Mouse (Mus musculus) midbrain, embryonic 10.5 days (tissue): ENCODE measurements at regions not wholly inside any gene's neighbourhood (a gene's known extent, or its start where the extent isn't known, plus 50 kb on each side); places are given as distances from the start of the nearest gene placed in this dataset.

Experiments
- DNase-seq: peaks from one replicate; pipeline ENCODE4 v3.0.0-alpha.2; 2017; ENCODE audit warnings: low spot score
- H3K27ac ChIP-seq: fragments of 300-500 bp; sonication (generic); replicated peaks from 2 replicates; pipeline ENCODE4 v1.5.1; 2016; ENCODE audit warnings: mild to moderate bottlenecking
- H3K27me3 ChIP-seq: fragments of 300-500 bp; sonication (generic); 2 replicates; pipeline ENCODE4 v1.6.1; 2016; ENCODE audit warnings: low read depth, mild to moderate bottlenecking; ENCODE audit not compliant: poor library complexity, severe bottlenecking
- H3K36me3 ChIP-seq: fragments of 300-500 bp; sonication (generic); 2 replicates; pipeline ENCODE4 v1.6.1; 2016; ENCODE audit warnings: mild to moderate bottlenecking, moderate library complexity
- H3K4me1 ChIP-seq: fragments of 300-500 bp; sonication (generic); 2 replicates; pipeline ENCODE4 v1.6.1; 2016
- H3K4me3 ChIP-seq: fragments of 300-500 bp; sonication (generic); 2 replicates; pipeline ENCODE4 v1.5.1; 2016; ENCODE audit warnings: mild to moderate bottlenecking, moderate library complexity
- H3K9me3 ChIP-seq: fragments of 300-500 bp; sonication (generic); replicated peaks from 2 replicates; pipeline ENCODE4 v1.6.1; 2016; ENCODE audit warnings: mild to moderate bottlenecking
- WGBS: fragments of 180-500 bp; shearing (Covaris S2); methylation state at CpG from one replicate; pipeline ENCODE4 v1.1.7; 2016; 5-methylcytosine and 5-hydroxymethylcytosine counted together

DNA sequence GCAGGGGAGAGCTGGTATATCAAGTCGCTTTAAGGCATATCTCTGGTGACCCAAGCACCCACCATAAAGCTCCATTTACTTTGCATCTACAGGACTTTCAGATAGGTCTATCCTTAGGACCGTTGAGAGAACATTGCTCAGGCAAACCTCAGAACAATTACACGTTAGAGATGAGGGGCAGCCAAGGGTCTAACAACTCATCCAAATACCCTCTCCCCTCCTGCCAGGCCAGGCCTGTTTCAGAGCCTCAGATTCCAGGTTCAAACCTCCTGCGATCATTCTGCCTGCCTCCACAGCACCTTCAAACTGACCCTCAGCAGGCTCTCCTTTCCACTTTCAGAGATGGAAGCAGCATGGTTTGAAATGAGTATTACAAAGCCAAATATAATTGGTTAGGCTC lies 331.0 kb upstream of the Zfp637 start:
- no peak overlapping the region for H3K4me3 ChIP-seq
- no peak for DNase-seq
- H3K9me3 ChIP-seq, result no peaks in the 10 kb centered on the region
- no peaks in the 10 kb centered on the region for H3K4me1 ChIP-seq
- no peak overlapping the region for H3K27ac ChIP-seq
- WGBS, result 92% methylated on average over 4 of the region's 4 CpGs
- no peaks in the 10 kb centered on the region for H3K27me3 ChIP-seq
- no peaks in the 10 kb centered on the region for H3K36me3 ChIP-seq

- WGBS, result 92% methylated on average over 5 of the region's 5 CpGs
- Histone ChIP-seq H3K27ac (no peak overlapping the region), H3K4me3 (no peak overlapping the region), H3K4me1 (no peaks in the 10 kb centered on the region), H3K36me3 (no peaks in the 10 kb centered on the region), H3K9me3 (no peaks in the 10 kb centered on the region), H3K27me3 (no peaks in the 10 kb centered on the region)
- DNase-seq, result no peak
These were observed 326.1 kb upstream of the Zfp637 start for GRCm38 (mm10) chr6:117514831-117515230.

GRCm38 (mm10) chr6:117516906-117517305 lies 324.1 kb upstream of the Zfp637 start:
- Histone ChIP-seq H3K4me1 (no peaks in the 10 kb centered on the region), H3K36me3 (no peaks in the 10 kb centered on the region), H3K4me3 (no peak overlapping the region), H3K9me3 (no peaks in the 10 kb centered on the region), H3K27ac (no peak overlapping the region), H3K27me3 (no peaks in the 10 kb centered on the region)
- no peak for DNase-seq
- 85% methylated on average over 7 of the region's 7 CpGs for WGBS

- WGBS, result 84% methylated on average over 3 of the region's 3 CpGs
These were observed 322.0 kb upstream of the Zfp637 start for GRCm38 (mm10) chr6:117518939-117519338.

GRCm38 (mm10) chr6:117519466-117519865 lies 321.5 kb upstream of the Zfp637 start:
- DNase-seq, result no peak
- Histone ChIP-seq H3K9me3 (no peaks in the 10 kb centered on the region), H3K27ac (no peak overlapping the region), H3K4me3 (no peak overlapping the region), H3K27me3 (no peaks in the 10 kb centered on the region), H3K36me3 (no peaks in the 10 kb centered on the region), H3K4me1 (no peaks in the 10 kb centered on the region)
- WGBS, result 97% methylated on average over 1 of the region's 1 CpGs

More at GRCm38 (mm10) chr6:117518939-117519338, 322.0 kb upstream of the Zfp637 start:
- H3K27me3 ChIP-seq, result no peaks in the 10 kb centered on the region
- H3K4me1 ChIP-seq, result no peaks in the 10 kb centered on the region
- no peak overlapping the region for H3K27ac ChIP-seq
- H3K9me3 ChIP-seq, result no peaks in the 10 kb centered on the region
- H3K4me3 ChIP-seq, result no peak overlapping the region
- no peak for DNase-seq
- H3K36me3 ChIP-seq, result no peaks in the 10 kb centered on the region

- Histone ChIP-seq H3K4me3 (no peak overlapping the region), H3K27me3 (no peaks in the 10 kb centered on the region), H3K36me3 (no peaks in the 10 kb centered on the region), H3K9me3 (no peaks in the 10 kb centered on the region), H3K4me1 (no peaks in the 10 kb centered on the region), H3K27ac (no peak overlapping the region)
- DNase-seq, result peak; percentile 16
- 77% methylated on average over 22 of the region's 22 CpGs for WGBS
These were observed 314.6 kb upstream of the Zfp637 start for GRCm38 (mm10) chr6:117526161-117526935.

DNA sequence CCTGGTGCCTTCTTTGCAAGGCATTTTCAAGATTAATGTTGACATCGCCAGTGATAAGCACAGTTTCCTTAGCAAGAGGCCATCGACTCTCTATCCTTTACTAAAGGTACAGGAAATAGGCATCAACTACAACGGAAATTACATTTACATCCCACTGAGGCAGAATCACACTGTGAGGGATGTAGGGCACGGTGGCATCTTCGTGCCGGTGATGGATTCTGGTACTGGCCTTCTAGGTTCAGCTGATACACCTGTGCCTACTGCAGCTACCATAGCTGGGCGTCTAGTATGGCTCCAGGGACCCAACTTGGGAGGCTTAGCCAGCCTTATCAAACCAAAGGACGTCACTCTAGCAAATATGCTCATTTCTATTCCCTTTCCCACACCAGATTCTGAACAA lies 313.5 kb upstream of the Zfp637 start:
- DNase-seq, result no peak
- WGBS, result 93% methylated on average over 8 of the region's 8 CpGs
- no peaks in the 10 kb centered on the region for H3K27me3 ChIP-seq
- no peak overlapping the region for H3K27ac ChIP-seq
- no peak overlapping the region for H3K4me3 ChIP-seq
- H3K4me1 ChIP-seq, result no peaks in the 10 kb centered on the region
- H3K36me3 ChIP-seq, result no peaks in the 10 kb centered on the region
- no peaks in the 10 kb centered on the region for H3K9me3 ChIP-seq

DNA sequence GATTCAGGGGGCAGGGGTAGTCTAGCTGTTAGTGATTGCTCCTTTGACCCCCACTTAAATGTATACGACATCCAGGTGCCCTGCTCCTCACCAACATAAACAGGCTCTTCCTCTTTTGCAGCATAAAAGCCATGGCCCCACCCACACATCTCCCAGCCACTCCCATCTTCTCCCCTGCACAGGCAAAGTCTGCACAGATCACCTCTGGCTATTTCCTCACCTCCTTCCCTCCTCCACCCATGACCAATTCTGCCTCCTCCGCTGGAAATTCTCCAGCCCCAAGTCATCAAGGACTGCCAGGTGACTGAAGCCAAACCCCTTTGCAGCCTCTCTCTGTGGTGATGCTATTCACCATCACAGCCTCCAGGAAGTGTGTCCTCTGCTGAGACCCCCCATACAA lies 306.8 kb upstream of the Zfp637 start:
- Histone ChIP-seq H3K27me3 (no peaks in the 10 kb centered on the region), H3K4me3 (no peak overlapping the region), H3K4me1 (no peaks in the 10 kb centered on the region), H3K27ac (no peak overlapping the region), H3K36me3 (no peaks in the 10 kb centered on the region), H3K9me3 (no peaks in the 10 kb centered on the region)
- WGBS, result 67% methylated on average over 2 of the region's 2 CpGs
- DNase-seq, result no peak

- no peaks in the 10 kb centered on the region for H3K27me3 ChIP-seq
- no peaks in the 10 kb centered on the region for H3K4me1 ChIP-seq
These were observed 306.0 kb upstream of the Zfp637 start for GRCm38 (mm10) chr6:117534991-117535390.

DNA sequence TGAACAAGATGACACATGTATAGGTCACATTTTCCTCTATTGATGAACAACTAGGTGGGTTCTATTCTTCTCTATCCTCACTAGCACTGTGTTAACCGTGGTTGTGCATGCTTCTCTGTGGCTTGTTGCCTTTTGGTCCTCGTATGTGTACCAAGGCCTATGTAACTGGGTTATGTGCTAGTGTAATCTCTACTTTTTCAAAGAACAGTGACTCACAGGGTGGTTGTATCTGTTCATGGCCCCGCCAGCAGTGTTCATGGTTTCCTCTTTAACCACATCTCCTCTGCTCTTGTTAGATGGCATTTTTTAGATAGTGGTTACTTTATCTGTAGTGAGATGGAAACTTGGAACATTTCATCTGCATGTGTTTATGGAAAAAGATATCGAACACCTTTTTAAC lies 304.9 kb upstream of the Zfp637 start:
- DNase-seq, result no peak
- Histone ChIP-seq H3K36me3 (no peaks in the 10 kb centered on the region), H3K27me3 (no peaks in the 10 kb centered on the region), H3K9me3 (no peaks in the 10 kb centered on the region), H3K27ac (no peak overlapping the region), H3K4me1 (no peaks in the 10 kb centered on the region), H3K4me3 (no peak overlapping the region)
- 88% methylated on average over 4 of the region's 4 CpGs for WGBS

More at GRCm38 (mm10) chr6:117534991-117535390, 306.0 kb upstream of the Zfp637 start:
- Histone ChIP-seq H3K36me3 (no peaks in the 10 kb centered on the region), H3K27ac (no peak overlapping the region), H3K9me3 (no peaks in the 10 kb centered on the region), H3K4me3 (no peak overlapping the region)
- 96% methylated on average over 9 of the region's 9 CpGs for WGBS
- DNase-seq, result no peak

- H3K4me3 ChIP-seq, result no peak overlapping the region
- DNase-seq, result no peak
- WGBS, result 88% methylated on average over 3 of the region's 3 CpGs
- no peaks in the 10 kb centered on the region for H3K36me3 ChIP-seq
- no peaks in the 10 kb centered on the region for H3K27me3 ChIP-seq
- H3K4me1 ChIP-seq, result no peaks in the 10 kb centered on the region
- no peak overlapping the region for H3K27ac ChIP-seq
- no peaks in the 10 kb centered on the region for H3K9me3 ChIP-seq
These were observed 298.5 kb upstream of the Zfp637 start for GRCm38 (mm10) chr6:117542431-117542830.

- no peak for DNase-seq
- Histone ChIP-seq H3K36me3 (no peaks in the 10 kb centered on the region), H3K27me3 (no peaks in the 10 kb centered on the region), H3K9me3 (no peaks in the 10 kb centered on the region), H3K4me3 (no peak overlapping the region), H3K4me1 (no peaks in the 10 kb centered on the region), H3K27ac (no peak overlapping the region)
- WGBS, result 91% methylated on average over 11 of the region's 11 CpGs
These were observed 296.4 kb upstream of the Zfp637 start for GRCm38 (mm10) chr6:117544276-117545196.

DNA sequence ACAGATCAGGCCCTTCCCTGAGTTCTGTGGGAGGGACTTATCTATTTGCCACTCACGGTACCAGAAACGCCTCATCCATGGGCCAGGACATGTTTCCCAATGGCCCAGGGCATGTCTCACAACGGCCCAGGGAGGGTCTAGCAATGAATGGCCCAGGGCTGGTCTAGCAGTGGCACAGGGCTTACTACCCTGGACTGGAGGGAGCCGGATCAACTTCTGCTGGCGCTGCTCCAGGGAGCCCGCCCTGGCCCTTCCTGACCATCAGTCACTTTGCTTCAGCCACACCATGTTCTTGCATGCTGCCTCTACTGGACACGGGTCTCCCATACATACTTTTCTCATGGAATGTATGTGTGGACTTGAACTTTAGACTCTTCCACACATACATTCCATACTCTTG lies 290.1 kb upstream of the Zfp637 start:
- 96% methylated on average over 7 of the region's 7 CpGs for WGBS
- Histone ChIP-seq H3K4me1 (peaks cover 10% of the 10 kb centered on the region), H3K4me3 (no peak overlapping the region), H3K27ac (no peak overlapping the region), H3K9me3 (no peaks in the 10 kb centered on the region), H3K36me3 (no peaks in the 10 kb centered on the region), H3K27me3 (no peaks in the 10 kb centered on the region)
- no peak for DNase-seq
